Mouse (Mus musculus) midbrain, embryonic 14.5 days (tissue): ENCODE data around the gene Olfr460. TPM values are rescaled to one million over a fixed set of nuclear protein-coding genes. Genes with fewer than 3 reads are reported as not detected.
"Not testable (repeated sequence)": the region's sequence is repeated elsewhere in the genome, so short reads cannot be mapped to it uniquely, and the experiment has no call there.

Source experiments
- ATAC-seq: fragments of 200-750 bp; cut with Nextera tagmentation; 2 replicates; pipeline ENCODE4 v1.8.0; 2017; ENCODE audit warnings: moderate number of reproducible peaks, moderate library complexity; ENCODE audit not compliant: low FRiP score, low TSS enrichment
- DNase-seq: peaks from one replicate; pipeline ENCODE4 v3.0.0-alpha.2; 2015
- H3K27ac ChIP-seq: fragments of 300-500 bp; sonication (generic); replicated peaks from 2 replicates; pipeline ENCODE4 v1.5.1; 2014; ENCODE audit warnings: mild to moderate bottlenecking, low read depth, low read length, moderate library complexity
- H3K27me3 ChIP-seq: fragments of 300-500 bp; sonication (generic); 2 replicates; pipeline ENCODE4 v1.6.1; 2014; ENCODE audit warnings: low read length, control low read depth, mixed read lengths; ENCODE audit not compliant: control insufficient read depth, insufficient read depth
- H3K36me3 ChIP-seq: fragments of 300-500 bp; sonication (generic); 2 replicates; pipeline ENCODE4 v1.6.1; 2014; ENCODE audit warnings: low read length, control low read depth; ENCODE audit not compliant: control insufficient read depth, insufficient read depth
- H3K4me1 ChIP-seq: fragments of 300-500 bp; sonication (generic); 2 replicates; pipeline ENCODE4 v1.6.1; 2014; ENCODE audit warnings: mild to moderate bottlenecking, antibody characterized with exemption, low read length, control low read depth; ENCODE audit not compliant: control insufficient read depth, insufficient read depth
- H3K4me2 ChIP-seq: fragments of 300-500 bp; sonication (generic); 2 replicates; pipeline ENCODE4 v1.6.1; 2014; ENCODE audit warnings: mild to moderate bottlenecking, low read length, moderate library complexity
- H3K4me3 ChIP-seq: fragments of 300-500 bp; sonication (generic); replicated peaks from 2 replicates; pipeline ENCODE4 v1.5.1; 2014; ENCODE audit warnings: low read depth, low read length
- H3K9ac ChIP-seq: fragments of 300-500 bp; sonication (generic); replicated peaks from 2 replicates; pipeline ENCODE4 v1.6.1; 2014; ENCODE audit warnings: mild to moderate bottlenecking, low read length, moderate library complexity
- H3K9me3 ChIP-seq: fragments of 300-500 bp; sonication (generic); 2 replicates; pipeline ENCODE4 v1.6.1; 2016; ENCODE audit warnings: low read length, control low read depth, mixed read lengths; ENCODE audit not compliant: control insufficient read depth
- WGBS: fragments of 180-500 bp; shearing (Covaris S2); extraction: QIAGEN DNeasy Blood & Tissue Kit; methylation state at CpG from one replicate; pipeline ENCODE4 v1.1.7; 2014; 5-methylcytosine and 5-hydroxymethylcytosine counted together
- polyA plus RNA-seq: library from polyadenylated mRNA; unstranded; fragments of >200 nt; fragmentation: Nextera tagmentation; extraction: Ambion mirVana; gene quantifications from 2 replicates; pipeline ENCODE4 v1.2.1, GENCODE M21; 2014

Olfr460 gene
- polyA plus RNA-seq, 1 experiment from 2014 or later, result not detected

DNA sequence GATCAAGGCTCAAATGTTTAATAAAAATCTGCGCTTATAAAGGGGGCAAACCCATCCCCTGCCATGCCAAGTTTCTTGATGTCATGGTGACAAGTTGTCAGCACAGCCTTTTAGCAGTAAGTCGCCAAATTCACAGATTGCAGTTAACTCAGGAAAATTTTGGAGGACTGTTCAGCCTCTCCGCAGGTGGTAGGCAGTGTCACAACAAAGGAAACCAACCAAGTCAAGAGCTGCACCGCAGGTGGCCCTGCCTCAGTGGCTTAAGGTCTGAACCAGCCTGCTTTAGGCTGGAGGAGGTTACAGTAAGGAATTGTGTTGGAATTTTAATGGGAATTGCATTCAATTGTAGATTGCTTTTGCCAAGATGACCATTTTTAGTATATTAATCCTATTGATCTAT, 29.3 kb downstream of the Olfr460 start:
- ATAC-seq, DNase-seq, H3K9ac ChIP-seq, H3K36me3 ChIP-seq, H3K4me3 ChIP-seq, H3K4me2 ChIP-seq, H3K27me3 ChIP-seq, H3K9me3 ChIP-seq, H3K4me1 ChIP-seq, H3K27ac ChIP-seq: not testable (repeated sequence)
- WGBS, result 28% methylated on average over 4 of the region's 4 CpGs

DNA sequence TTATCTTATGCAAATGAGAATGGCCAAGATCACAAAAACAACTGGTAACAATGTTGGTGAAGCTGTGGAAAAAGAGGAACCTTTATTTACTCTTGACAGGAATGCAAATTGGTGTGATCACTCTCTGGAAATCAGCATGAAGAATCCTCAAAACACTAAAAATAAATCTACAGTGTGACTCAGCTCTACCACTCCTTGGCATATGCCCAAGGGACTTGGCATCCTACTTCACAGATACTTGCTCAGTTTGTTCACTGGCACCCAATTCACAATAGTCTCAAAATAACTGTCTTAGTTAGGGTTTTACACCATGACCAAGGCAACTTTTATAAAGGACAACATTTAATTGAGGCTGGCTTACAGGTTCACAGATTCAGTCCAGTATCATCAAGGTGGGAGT, 38.1 kb downstream of the Olfr460 start:
- DNase-seq (no peak), ATAC-seq (no peak)
- no peaks in the 10 kb centered on the region for H3K9me3 ChIP-seq
- H3K36me3 ChIP-seq, result no peaks in the 10 kb centered on the region
- H3K9ac ChIP-seq, result no peak overlapping the region
- no peak overlapping the region for H3K4me3 ChIP-seq
- no peaks in the 10 kb centered on the region for H3K27me3 ChIP-seq
- H3K4me1 ChIP-seq, result no peaks in the 10 kb centered on the region
- no peak overlapping the region for H3K4me2 ChIP-seq
- H3K27ac ChIP-seq, result no peak overlapping the region

DNA sequence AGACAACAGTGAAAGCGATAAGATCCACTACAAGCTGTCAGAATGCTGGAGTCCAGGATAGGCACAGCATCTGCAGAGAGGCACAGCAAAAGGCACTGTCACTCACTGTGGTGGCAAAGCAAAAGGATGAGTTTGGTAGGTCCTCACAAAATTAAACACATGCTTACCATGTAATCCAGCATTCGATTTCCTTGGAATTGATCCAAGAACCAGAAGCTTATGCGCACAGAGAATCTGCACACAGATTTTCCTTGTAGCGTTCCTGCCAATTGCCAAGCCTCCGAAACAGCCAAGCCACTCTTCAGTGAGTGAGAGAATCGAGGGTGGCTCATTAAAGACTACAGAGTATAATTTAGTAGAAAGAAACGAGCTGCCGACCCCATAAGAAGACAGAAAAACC, 41.0 kb downstream of the Olfr460 start:
- H3K27ac ChIP-seq, result no peak overlapping the region
- no peak for ATAC-seq
- no peaks in the 10 kb centered on the region for H3K4me1 ChIP-seq
- no peaks in the 10 kb centered on the region for H3K27me3 ChIP-seq
- no peak overlapping the region for H3K4me2 ChIP-seq
- H3K36me3 ChIP-seq, result no peaks in the 10 kb centered on the region
- peak; percentile 47 for DNase-seq
- H3K9ac ChIP-seq, result no peak overlapping the region
- WGBS, result 72% methylated on average over 8 of the region's 8 CpGs
- H3K9me3 ChIP-seq, result no peaks in the 10 kb centered on the region
- no peak overlapping the region for H3K4me3 ChIP-seq

DNA sequence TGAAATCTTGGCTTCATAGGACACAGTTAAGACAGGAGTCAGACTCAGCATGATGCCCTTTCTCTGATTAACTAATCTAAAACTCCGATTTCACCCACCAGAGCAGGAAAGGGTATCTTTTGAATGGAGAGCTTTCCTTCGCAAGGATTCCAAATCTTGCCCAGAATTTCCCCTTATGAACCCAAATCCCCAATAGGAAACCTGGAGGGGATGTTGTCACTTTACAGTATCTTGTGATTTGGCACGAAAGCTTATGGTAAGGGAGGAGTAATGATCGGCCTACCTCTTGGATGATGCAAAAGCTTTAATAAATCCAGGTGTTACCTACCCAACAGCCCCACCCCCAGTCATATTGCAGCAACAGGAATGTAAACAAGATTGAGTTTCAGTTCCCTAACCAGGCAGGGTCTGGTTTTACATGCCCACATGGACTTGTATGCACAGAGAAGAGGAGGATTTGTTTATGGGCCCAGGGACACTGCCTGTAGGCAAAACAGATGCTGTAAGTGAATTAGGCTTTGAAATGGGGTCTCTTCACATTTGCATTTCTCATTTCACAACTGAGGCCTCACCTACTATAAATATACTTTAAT, 44.1 kb downstream of the Olfr460 start, which contains the start of gene Tas2r138:
Gene Tas2r138 (minus strand): TSS at position 51 of the 593 bp plus-strand sequence.
- 86% methylated on average over 4 of the region's 4 CpGs for WGBS
- H3K4me1 ChIP-seq, result no peaks in the 10 kb centered on the region
- no peak within 1 kb of the TSS for H3K4me3 ChIP-seq
- no peak for DNase-seq
- no peak within 1 kb of the TSS for H3K9ac ChIP-seq
- H3K9me3 ChIP-seq, result no peaks in the 10 kb centered on the region
- no peak within 1 kb of the TSS for H3K4me2 ChIP-seq
- no peaks in the 10 kb centered on the region for H3K36me3 ChIP-seq
- no peak for ATAC-seq
- H3K27me3 ChIP-seq, result no peaks in the 10 kb centered on the region
- no peak within 1 kb of the TSS for H3K27ac ChIP-seq

DNA sequence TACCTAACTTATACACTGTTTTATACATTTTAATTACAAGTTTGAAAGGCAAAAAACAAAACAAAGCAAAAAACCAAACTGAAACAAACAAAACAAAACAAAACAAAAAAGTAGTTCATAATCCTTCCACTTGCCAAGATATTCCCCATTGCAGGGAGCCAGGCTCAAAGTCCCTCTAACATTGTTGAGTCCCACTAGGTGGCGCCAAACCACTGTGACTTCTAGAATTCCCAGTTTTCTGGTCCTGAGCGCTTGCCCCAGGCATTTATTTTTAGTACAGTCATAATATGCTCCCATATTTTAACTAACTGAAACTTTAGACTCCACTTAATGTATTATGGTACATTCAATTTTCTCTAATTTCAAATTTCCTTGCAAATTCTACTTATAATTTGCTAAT, 48.7 kb downstream of the Olfr460 start:
- Histone ChIP-seq H3K4me1 (no peaks in the 10 kb centered on the region), H3K9me3 (no peaks in the 10 kb centered on the region), H3K4me2 (no peak overlapping the region), H3K36me3 (no peaks in the 10 kb centered on the region), H3K27ac (no peak overlapping the region), H3K4me3 (no peak overlapping the region), H3K27me3 (no peaks in the 10 kb centered on the region), H3K9ac (no peak overlapping the region)
- ATAC-seq (0 out of 2 replicates have a peak, but pooled peaks have one; percentile 58), DNase-seq (peak; percentile 91)
- 17% methylated on average over 2 of the region's 2 CpGs for WGBS

Other genes with a start within 250 kb of the Olfr460 start
- gene Agk, start 244.3 kb upstream of the Olfr460 start, polyA plus RNA-seq, result 55.7 and 59.4 TPM in 2 replicates
- 13.7 and 14.7 TPM in 2 replicates for gene E330009J07Rik, start 133.4 kb upstream of the Olfr460 start, polyA plus RNA-seq
- gene Wee2, start 130.4 kb upstream of the Olfr460 start, polyA plus RNA-seq, result 0.09 and 0.14 TPM in 2 replicates
- gene Ssbp1, start 98.1 kb upstream of the Olfr460 start, polyA plus RNA-seq, result 107 TPM in 2 replicates
- not detected in 2 replicates for gene Tas2r137, start 78.3 kb upstream of the Olfr460 start, polyA plus RNA-seq
- gene Tas2r108, start 76.0 kb upstream of the Olfr460 start, polyA plus RNA-seq, result 0.45 TPM in 1 of 2 replicates, not detected in the other
- gene Prss37, start 50.0 kb upstream of the Olfr460 start, polyA plus RNA-seq, result not detected in 2 replicates
- 0.15 and 0.16 TPM in 2 replicates for gene Olfr461, start 14.4 kb upstream of the Olfr460 start, polyA plus RNA-seq
- 0.11 and 1.1 TPM in 2 replicates for gene Clec5a, start 16.3 kb downstream of the Olfr460 start, polyA plus RNA-seq
- not detected in 2 replicates for gene Tas2r138, start 43.8 kb downstream of the Olfr460 start, polyA plus RNA-seq
- not detected in 2 replicates for gene Mgam, start 59.3 kb downstream of the Olfr460 start, polyA plus RNA-seq